Mouse (Mus musculus) heart, adult 18-20 months (tissue): ENCODE measurements around the gene Cuedc1. TPM values are rescaled to one million over a fixed set of nuclear protein-coding genes. Genes with fewer than 3 reads are reported as not detected.

Experiments used
- DNase-seq, 2 experiments: peaks; one replicate each; pipeline ENCODE4 v3.0.0; 2021 to 2022; ENCODE audit warnings: mixed read lengths in 1 of 2
- total RNA-seq, 2 experiments: library from RNA; stranded (reverse); gene quantifications; 2 replicates each; pipeline ENCODE4 v1.2.3; 2021

Cuedc1 gene
- total RNA-seq, 2 experiments from 2014 or later: 40.0 to 43.8 TPM

DNA sequence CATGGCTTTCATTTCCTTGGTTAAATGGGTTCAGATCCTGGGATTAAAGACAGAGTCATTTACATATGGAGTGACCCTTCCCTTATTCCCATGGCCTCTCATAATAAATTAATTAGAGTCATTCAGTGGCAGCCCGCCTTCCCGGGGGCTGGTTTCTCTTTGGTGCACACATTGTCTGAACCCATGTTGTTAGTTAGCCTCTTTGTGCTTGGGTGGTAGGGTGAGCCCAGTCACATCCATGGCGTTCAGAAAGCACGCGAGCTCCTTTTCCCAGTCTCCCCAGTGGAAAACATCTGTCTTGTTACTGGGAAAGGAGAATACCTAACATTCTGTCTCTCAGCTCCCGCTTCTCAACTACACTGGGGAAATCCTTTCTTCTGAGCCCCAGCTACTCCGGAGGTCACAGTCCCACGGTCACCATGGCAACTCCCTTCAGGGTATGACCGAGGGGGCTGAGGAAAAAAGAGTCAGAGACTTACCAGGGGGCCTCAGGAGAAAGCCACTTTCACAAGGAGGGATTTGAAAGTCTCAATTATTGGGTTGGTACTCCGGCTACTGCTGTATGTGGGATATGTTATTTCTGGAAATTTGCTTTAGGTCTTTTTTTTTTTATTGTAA lies 143.0 kb downstream of the Cuedc1 start:
- DNase-seq: no peak

DNA sequence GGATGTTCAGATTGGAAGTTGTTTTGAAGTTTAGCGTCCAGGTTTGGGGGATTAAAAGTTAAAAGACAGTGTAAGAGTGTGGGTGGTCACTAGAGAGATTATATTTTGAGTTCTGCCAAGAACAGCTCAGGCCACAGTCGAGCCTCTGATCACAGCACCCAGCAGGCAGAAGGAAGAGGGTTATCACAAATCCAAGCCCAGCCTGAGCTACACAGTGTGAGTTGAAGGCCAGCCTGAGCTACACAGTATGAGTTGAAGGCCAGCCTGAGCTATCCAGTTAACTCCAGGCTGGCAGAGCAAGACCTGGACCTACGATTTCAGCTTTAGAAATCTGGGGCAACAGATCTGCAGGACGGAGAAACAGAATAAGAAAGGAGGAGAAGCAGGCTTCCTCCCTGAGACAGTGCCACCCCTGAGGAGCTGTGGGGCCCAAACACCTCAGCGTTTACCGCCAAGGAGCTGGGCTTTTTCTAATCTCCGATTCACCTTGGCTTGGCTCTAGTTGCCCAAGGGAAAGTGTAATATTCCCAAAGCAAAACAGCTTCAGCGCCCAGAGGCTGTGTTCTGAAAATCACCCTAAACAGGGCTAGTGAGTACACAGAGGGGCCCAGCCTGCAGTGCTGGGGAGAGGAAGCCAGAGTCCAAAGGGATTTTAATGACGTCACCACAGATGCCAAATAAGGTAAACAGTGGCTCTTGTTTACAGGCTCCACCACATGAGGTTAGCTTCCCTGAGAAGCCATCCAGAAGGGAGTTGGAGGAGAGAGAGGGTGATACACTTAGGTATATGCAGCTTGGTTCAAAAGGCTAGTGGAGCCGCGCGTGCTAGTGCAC lies 143.8 kb downstream of the Cuedc1 start:
- peak; percentile 35 to 51 for DNase-seq

Other genes with a start within 250 kb of the Cuedc1 start
- gene Mks1, start 244.8 kb upstream of the Cuedc1 start, total RNA-seq: 1 to 10 TPM; 2.2 to 3.8 TPM
- gene Epx, start 222.5 kb upstream of the Cuedc1 start, total RNA-seq: not detected
- not detected for gene Olfr462, start 205.8 kb upstream of the Cuedc1 start, total RNA-seq
- gene Olfr463, start 200.7 kb upstream of the Cuedc1 start, total RNA-seq: not detected
- not detected for gene Olfr464, start 177.1 kb upstream of the Cuedc1 start, total RNA-seq
- 100 to 1,000 TPM; 410 to 444 TPM for gene Dynll2, start 110.5 kb upstream of the Cuedc1 start, total RNA-seq
- 100 to 1,000 TPM in 1 of 2 experiments, 10 to 100 TPM in 1; 88.5 to 102 TPM for gene Srsf1, start 50.7 kb upstream of the Cuedc1 start, total RNA-seq
- 10 to 100 TPM; 35.0 to 38.4 TPM for gene Vezf1, start 29.8 kb upstream of the Cuedc1 start, total RNA-seq
- 100 to 1,000 TPM; 327 to 375 TPM for gene Mrps23, start 106.3 kb downstream of the Cuedc1 start, total RNA-seq
- not detected for gene Ccdc182, start 196.0 kb downstream of the Cuedc1 start, total RNA-seq